Mouse (Mus musculus): ENCODE measurements at regions not wholly inside any gene's neighbourhood (a gene's known extent, or its start where the extent isn't known, plus 50 kb on each side); places are given as distances from the start of the nearest gene placed in this dataset.

- DNase-seq, result no peak
Observed at GRCm38 (mm10) chr12:43843907-43844537, 366.1 kb downstream of the Dnajb9 start.

GRCm38 (mm10) chr12:43831976-43832375 lies 378.1 kb downstream of the Dnajb9 start:
- DNase-seq, result no peak

- no peak for DNase-seq
Observed at GRCm38 (mm10) chr12:43828641-43829040, 381.5 kb downstream of the Dnajb9 start.

- no peak for DNase-seq
Observed at GRCm38 (mm10) chr12:43827901-43828300, 382.2 kb downstream of the Dnajb9 start.

- no peak for DNase-seq
Observed at GRCm38 (mm10) chr12:43827296-43827695, 382.8 kb downstream of the Dnajb9 start.

- no peak for DNase-seq
Observed at GRCm38 (mm10) chr12:43813559-43813958, 396.6 kb downstream of the Dnajb9 start.

GRCm38 (mm10) chr12:43772766-43773165 lies 437.4 kb downstream of the Dnajb9 start:
- no peak for DNase-seq

GRCm38 (mm10) chr12:43762151-43762550 lies 448.0 kb downstream of the Dnajb9 start:
- DNase-seq, result no peak

Measured in gastrocnemius, postnatal 10 days (tissue).